Mouse (Mus musculus): ENCODE data around the gene Tle4. TPM values are rescaled to one million over a fixed set of nuclear protein-coding genes. Genes with fewer than 3 reads are reported as not detected.
A peak's percentile ranks its signal among the peaks of the same experiment; 100 is the strongest.

The Tle4 gene
- total and polyA plus RNA-seq, 2 experiments from 2014 or later, result 22.9 to 82.7 TPM

GRCm38 (mm10) chr19:14441861-14442260, 156.0 kb downstream of the Tle4 start:
- Histone ChIP-seq H3K9me3 (ENCODE audit: low read length) (no peaks in the 10 kb centered on the region), H3K4me2 (ENCODE audit: low read depth) (no peak overlapping the region), H3K9ac (no peak overlapping the region), H3K4me1 (ENCODE audit: insufficient read depth) (no peaks in the 10 kb centered on the region), H3K4me3 (ENCODE audit: low read depth, low read length) (no peak overlapping the region), H3K36me3 (ENCODE audit: insufficient read depth) (no peaks in the 10 kb centered on the region), H3K27ac (ENCODE audit: low read depth, low read length) (no peak overlapping the region), H3K27me3 (ENCODE audit: insufficient read depth, low read length) (no peaks in the 10 kb centered on the region)
- DNase-seq (no peak), ATAC-seq (no peak)
- TF ChIP-seq CTCF (IDR thresholded peaks at IDR 0.05; ENCODE audit: low read depth), result no peak
- WGBS, result 96% methylated on average over 5 of the region's 5 CpGs

DNA sequence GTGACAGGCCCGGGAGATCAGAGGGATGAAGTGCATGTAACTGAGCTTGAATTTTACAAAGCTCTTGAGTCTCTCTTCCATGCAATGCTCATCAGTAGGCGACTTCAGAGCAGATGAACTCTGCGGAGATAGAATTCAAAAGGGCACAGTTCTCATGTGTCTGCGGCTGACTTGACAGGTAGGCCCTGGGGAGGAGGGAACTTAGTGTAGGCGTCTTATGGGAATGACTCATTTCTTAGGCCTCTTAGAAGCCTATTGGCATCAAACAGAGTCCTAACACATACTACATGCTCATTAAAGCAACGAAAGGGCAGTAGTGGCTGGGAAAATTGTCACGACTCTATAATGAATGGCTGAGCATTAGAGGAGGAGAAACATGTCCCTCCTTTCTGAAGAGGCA, 160.6 kb downstream of the Tle4 start:
- no peak for TF ChIP-seq CTCF (IDR thresholded peaks at IDR 0.05; ENCODE audit: low read depth)
- Histone ChIP-seq H3K4me1 (ENCODE audit: insufficient read depth) (no peaks in the 10 kb centered on the region), H3K36me3 (ENCODE audit: insufficient read depth) (no peaks in the 10 kb centered on the region), H3K9ac (no peak overlapping the region), H3K27ac (ENCODE audit: low read depth, low read length) (no peak overlapping the region), H3K4me2 (ENCODE audit: low read depth) (no peak overlapping the region), H3K27me3 (ENCODE audit: insufficient read depth, low read length) (no peaks in the 10 kb centered on the region), H3K9me3 (ENCODE audit: low read length) (no peaks in the 10 kb centered on the region), H3K4me3 (ENCODE audit: low read depth, low read length) (no peak overlapping the region)
- DNase-seq (no peak), ATAC-seq (no peak)
- WGBS, result 66% methylated on average over 7 of the region's 7 CpGs

DNA sequence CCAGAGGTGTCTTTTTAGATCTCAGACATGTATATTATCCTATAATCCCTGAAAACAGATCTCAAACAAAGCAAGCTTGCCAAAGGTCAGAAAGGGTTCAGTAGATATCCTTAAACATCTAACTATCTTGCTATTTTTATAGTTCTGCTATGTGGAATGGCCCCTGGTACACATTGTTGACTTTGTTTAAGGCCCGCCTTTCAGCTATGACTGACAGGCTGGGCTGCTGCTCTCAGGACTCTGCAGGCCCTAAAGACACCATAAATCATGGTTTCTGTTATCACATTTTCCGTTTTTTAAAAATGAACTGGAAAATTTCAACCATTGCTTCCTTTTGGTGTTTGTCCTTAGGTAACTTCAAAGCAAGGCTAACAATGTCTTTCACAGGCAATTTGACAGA, 161.3 kb downstream of the Tle4 start:
- H3K27me3 ChIP-seq (ENCODE audit: insufficient read depth, low read length), result no peaks in the 10 kb centered on the region
- no peak overlapping the region for H3K9ac ChIP-seq
- no peak for TF ChIP-seq CTCF (IDR thresholded peaks at IDR 0.05; ENCODE audit: low read depth)
- H3K4me1 ChIP-seq (ENCODE audit: insufficient read depth), result no peaks in the 10 kb centered on the region
- no peak for DNase-seq
- no peak overlapping the region for H3K4me3 ChIP-seq (ENCODE audit: low read depth, low read length)
- 71% methylated on average over 2 of the region's 2 CpGs for WGBS
- no peak for ATAC-seq
- H3K4me2 ChIP-seq (ENCODE audit: low read depth), result no peak overlapping the region
- no peak overlapping the region for H3K27ac ChIP-seq (ENCODE audit: low read depth, low read length)
- H3K9me3 ChIP-seq (ENCODE audit: low read length), result no peaks in the 10 kb centered on the region
- H3K36me3 ChIP-seq (ENCODE audit: insufficient read depth), result no peaks in the 10 kb centered on the region

GRCm38 (mm10) chr19:14435681-14436376, 162.0 kb downstream of the Tle4 start:
- Histone ChIP-seq H3K9ac (no peak overlapping the region), H3K27ac (ENCODE audit: low read depth, low read length) (0 out of 2 replicates have a peak overlapping the region, but pooled peaks have one; percentile 60), H3K4me3 (ENCODE audit: low read depth, low read length) (no peak overlapping the region), H3K4me2 (ENCODE audit: low read depth) (peak overlapping the region; percentile 13; the same call in 1 of the 2 replicates), H3K4me1 (ENCODE audit: insufficient read depth) (no peaks in the 10 kb centered on the region), H3K27me3 (ENCODE audit: insufficient read depth, low read length) (no peaks in the 10 kb centered on the region), H3K36me3 (ENCODE audit: insufficient read depth) (no peaks in the 10 kb centered on the region), H3K9me3 (ENCODE audit: low read length) (no peaks in the 10 kb centered on the region)
- DNase-seq (peak; percentile 90), ATAC-seq (peak; percentile 94)
- 7% methylated on average over 14 of the region's 14 CpGs for WGBS
- no peak for TF ChIP-seq CTCF (IDR thresholded peaks at IDR 0.05; ENCODE audit: low read depth)

DNA sequence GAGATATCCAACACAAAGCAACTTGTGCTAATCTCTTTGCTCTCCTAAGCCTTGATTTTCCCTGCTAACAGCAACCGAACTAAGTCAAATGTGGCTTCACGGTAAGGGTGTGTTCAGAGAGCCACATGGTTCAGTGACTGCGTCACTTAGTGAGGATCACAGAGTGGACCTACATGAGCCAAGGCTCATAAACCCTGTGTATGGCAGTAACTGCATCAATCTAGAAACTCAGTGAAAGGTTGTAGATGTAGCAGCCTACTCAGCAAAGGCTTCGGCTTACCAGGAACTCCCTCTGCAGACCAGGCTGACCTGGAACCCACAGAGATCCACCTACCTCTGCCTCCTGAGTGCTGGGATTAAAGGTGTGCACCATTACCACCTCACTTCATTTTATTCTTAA, 164.0 kb downstream of the Tle4 start:
- Histone ChIP-seq H3K27me3 (ENCODE audit: insufficient read depth, low read length) (no peaks in the 10 kb centered on the region), H3K4me1 (ENCODE audit: insufficient read depth) (no peaks in the 10 kb centered on the region), H3K4me3 (ENCODE audit: low read depth, low read length) (no peak overlapping the region), H3K9me3 (ENCODE audit: low read length) (no peaks in the 10 kb centered on the region), H3K4me2 (ENCODE audit: low read depth) (no peak overlapping the region), H3K27ac (ENCODE audit: low read depth, low read length) (no peak overlapping the region), H3K9ac (no peak overlapping the region), H3K36me3 (ENCODE audit: insufficient read depth) (no peaks in the 10 kb centered on the region)
- no peak for TF ChIP-seq CTCF (IDR thresholded peaks at IDR 0.05; ENCODE audit: low read depth)
- ATAC-seq (no peak), DNase-seq (no peak)
- WGBS, result 92% methylated on average over 4 of the region's 4 CpGs

DNA sequence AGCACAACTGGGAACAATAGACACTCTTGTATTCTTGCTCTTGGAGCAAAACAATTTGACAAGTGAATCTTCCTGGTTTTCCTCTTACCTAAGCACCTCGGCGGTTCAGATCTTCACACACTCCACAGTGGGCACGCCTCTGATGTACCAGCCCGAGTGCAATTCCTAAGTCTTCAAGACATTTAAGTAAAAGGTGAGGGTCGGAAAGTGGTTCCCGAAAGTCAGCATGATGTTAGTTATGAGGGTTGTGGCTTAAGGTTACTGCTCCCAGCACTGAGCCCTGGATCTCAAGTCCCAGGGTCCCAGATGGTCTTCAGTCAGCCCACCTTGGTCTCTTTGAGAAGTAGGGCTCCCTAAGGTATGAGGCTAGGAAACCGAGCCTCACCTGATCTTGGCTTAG, 165.4 kb downstream of the Tle4 start:
- WGBS, result 95% methylated on average over 7 of the region's 7 CpGs

DNA sequence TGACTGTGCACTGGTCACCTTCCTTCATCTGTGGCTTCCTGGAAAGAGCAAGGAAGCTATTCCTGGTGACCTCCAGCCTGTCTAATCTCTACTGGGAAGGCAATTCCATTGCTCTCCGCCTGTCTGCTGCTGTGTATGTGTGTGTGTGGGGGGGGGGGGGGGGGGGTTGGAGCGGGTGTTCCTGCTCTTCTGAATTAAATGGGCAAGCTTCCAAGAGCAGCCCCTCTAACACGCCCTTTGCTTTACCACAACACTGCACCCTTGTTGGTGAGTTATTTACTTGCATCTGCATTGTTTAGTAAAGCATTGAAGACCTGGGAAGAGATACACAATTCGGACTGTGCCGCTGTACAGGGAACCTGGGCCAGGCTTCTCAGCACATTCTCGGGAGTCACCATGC, 170.9 kb downstream of the Tle4 start:
- ATAC-seq (no peak), DNase-seq (no peak)
- Histone ChIP-seq H3K9me3 (ENCODE audit: low read length) (no peaks in the 10 kb centered on the region), H3K27me3 (ENCODE audit: insufficient read depth, low read length) (peaks cover 3% of the 10 kb centered on the region; the same call in 1 of the 2 replicates), H3K4me2 (ENCODE audit: low read depth) (no peak overlapping the region), H3K36me3 (ENCODE audit: insufficient read depth) (no peaks in the 10 kb centered on the region), H3K4me1 (ENCODE audit: insufficient read depth) (no peaks in the 10 kb centered on the region), H3K4me3 (ENCODE audit: low read depth, low read length) (no peak overlapping the region), H3K9ac (no peak overlapping the region), H3K27ac (ENCODE audit: low read depth, low read length) (no peak overlapping the region)
- 23% methylated on average over 6 of the region's 6 CpGs for WGBS
- no peak for TF ChIP-seq CTCF (IDR thresholded peaks at IDR 0.05; ENCODE audit: low read depth)

More for the DNA sequence above, 165.4 kb downstream of the Tle4 start:
- Histone ChIP-seq H3K27me3 (ENCODE audit: insufficient read depth, low read length) (no peaks in the 10 kb centered on the region), H3K4me3 (ENCODE audit: low read depth, low read length) (no peak overlapping the region), H3K36me3 (ENCODE audit: insufficient read depth) (no peaks in the 10 kb centered on the region), H3K9me3 (ENCODE audit: low read length) (no peaks in the 10 kb centered on the region), H3K9ac (no peak overlapping the region), H3K27ac (ENCODE audit: low read depth, low read length) (no peak overlapping the region), H3K4me2 (ENCODE audit: low read depth) (no peak overlapping the region), H3K4me1 (ENCODE audit: insufficient read depth) (no peaks in the 10 kb centered on the region)
- ATAC-seq, result no peak
- no peak for DNase-seq
- no peak for TF ChIP-seq CTCF (IDR thresholded peaks at IDR 0.05; ENCODE audit: low read depth)

Measured in forebrain, postnatal 0 days (tissue).